Mouse (Mus musculus): ENCODE data around the gene Robo3. TPM values are rescaled to one million over a fixed set of nuclear protein-coding genes. Genes with fewer than 3 reads are reported as not detected.
A peak's percentile ranks its signal among the peaks of the same experiment; 100 is the strongest.

Robo3 gene
- 3.6 and 4.1 TPM in 2 replicates for total RNA-seq (2014; fragmentation: Nextera tagmentation)
- 1.1 and 1.3 TPM in 2 replicates for total RNA-seq (2017)

DNA sequence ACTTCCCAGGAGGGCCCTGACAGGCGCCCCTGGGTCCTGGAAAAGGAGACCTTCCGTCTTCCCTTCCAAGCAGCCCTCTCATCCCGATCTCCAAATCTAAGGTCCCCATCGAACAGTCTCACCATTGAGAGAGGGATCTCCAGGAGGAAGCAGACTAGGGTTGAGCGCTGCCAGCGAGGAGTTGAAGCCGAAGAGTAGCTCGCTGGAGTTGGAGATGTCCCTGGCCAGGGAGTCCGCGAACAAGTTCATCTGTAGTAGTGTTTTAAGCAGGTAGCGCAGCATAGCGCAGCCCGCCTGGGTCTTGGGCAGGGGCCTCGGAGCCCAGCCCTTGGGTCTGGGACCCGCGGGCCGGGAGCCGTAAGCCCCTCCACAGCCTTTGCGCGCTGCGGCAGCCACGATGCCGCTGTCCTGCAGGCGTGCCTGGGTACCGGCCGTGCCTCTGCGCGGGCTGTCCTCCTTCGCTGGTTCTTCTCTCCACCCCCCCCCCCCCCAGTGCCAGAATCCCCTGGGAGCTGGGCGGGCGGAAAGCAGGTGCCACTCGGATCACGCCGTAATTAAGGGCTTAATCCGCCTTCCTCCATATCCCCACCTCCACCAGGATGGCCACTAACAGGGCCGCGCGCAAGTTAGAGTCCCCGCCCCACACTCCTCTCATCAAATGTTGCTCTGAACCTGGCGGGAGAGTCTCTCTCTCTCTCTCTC is at the start of gene Robo3:
Gene Robo3, minus strand, starts transcription at position 527 of the 702 bp plus-strand sequence.
- ATAC-seq (replicated peaks; ENCODE audit: low FRiP score, low TSS enrichment, poor library complexity, severe bottlenecking) = no peak

DNA sequence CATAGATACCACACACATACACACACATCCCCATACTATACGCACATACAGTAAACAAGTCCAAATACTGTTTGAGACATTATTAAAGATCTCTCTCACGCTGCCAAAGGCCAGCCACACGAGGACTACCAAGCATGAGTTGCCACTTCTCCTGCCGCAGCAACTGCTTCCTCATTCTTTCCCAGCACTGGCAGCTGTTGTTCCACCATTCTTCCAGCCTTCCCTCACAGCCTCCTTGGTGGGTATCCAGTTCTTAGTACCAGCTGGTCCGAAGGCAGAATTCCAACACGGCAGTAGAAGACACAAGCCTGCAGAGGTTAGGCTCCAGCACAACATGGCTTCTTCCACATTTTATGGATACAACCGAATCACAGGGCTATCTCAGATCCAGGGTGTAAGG is 41.9 kb upstream of the Robo3 start:
- no peak for ATAC-seq (replicated peaks; ENCODE audit: low FRiP score, low TSS enrichment, poor library complexity, severe bottlenecking)

DNA sequence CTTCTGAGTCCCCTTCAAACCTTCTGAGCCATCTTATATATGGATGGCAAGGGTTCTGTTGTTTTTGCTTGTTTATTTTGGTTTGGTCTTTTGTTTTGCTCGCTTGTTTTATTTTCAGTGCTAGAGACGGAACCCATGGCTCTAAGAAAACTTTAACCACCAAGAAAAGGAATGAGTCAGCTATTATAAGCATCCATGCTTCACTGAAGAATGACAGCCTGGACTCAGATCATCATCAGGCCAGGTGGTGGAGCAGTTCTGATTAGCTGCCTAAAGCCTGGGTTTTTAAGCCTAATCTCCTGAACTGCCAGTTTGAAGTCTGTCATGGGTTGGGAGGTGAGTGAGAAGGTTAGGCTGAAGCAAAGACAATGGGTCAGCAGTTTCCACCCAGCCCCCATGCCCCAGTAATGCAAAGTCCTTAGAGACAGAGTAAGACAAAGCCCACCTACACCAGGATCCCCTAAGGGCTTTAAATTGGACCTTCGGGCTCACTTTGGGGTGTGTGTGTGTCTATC is 40.6 kb upstream of the Robo3 start:
- no peak for ATAC-seq (replicated peaks; ENCODE audit: low FRiP score, low TSS enrichment, poor library complexity, severe bottlenecking)

DNA sequence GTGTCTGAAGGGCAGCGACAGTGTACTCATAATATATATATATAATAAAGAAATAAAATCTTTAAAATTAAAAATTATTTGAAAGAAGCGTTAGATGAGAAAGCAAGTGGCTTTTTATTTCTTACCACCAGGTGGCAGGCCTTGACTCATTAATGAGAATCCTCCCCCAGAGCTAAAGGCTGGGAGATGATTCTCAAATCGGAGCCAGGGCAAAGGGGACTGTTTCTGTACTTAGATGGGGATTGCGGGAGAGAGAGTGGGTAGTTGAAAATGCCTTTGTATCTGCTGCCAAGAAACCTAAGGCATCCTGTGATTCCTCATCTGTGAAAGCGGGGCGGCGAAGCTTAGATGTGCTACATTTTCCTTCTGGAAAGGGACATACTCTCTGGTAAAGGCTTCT is 29.7 kb upstream of the Robo3 start:
- peak; percentile 56; the same call in 1 of the 2 replicates for ATAC-seq (replicated peaks; ENCODE audit: low FRiP score, low TSS enrichment, poor library complexity, severe bottlenecking)

DNA sequence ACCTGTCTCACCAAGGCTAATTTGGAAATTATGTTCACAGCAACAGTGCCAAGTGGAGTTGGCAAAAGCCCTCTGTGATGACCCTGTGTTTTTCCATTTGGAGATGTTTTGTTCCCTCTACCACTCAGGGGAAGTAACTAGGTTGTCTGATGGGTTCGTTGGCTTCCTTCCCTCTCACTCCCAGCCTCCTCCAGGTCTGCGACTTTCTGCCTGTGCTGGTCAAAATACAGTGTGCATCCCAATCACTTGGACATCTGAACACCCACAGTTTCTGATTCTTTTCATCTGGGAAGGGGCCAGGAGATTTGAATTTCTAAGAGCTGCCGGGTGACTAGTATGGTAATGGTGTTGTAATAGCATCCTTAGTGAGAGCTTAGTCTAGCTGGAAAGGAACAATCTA is 28.5 kb upstream of the Robo3 start:
- ATAC-seq (replicated peaks; ENCODE audit: low FRiP score, low TSS enrichment, poor library complexity, severe bottlenecking) = no peak

DNA sequence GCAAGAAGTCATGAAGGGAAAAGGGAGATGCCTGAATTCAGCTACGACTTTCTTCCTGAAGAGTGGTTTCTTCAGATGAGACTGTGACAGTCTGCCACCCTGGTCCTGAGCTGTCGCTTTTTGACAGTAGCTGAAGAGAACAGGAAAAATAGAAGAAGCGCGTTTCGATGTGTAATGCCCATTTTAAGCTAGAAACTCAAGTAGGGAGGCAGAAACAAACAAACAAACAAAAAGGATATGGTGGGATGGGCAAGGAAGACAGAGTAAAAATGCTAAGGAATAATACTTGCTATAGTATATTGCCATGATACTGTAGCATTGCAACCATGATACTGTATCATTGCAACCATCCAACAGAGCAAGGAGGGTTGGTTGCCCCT is 27.9 kb upstream of the Robo3 start:
- ATAC-seq (replicated peaks; ENCODE audit: low FRiP score, low TSS enrichment, poor library complexity, severe bottlenecking) = no peak

DNA sequence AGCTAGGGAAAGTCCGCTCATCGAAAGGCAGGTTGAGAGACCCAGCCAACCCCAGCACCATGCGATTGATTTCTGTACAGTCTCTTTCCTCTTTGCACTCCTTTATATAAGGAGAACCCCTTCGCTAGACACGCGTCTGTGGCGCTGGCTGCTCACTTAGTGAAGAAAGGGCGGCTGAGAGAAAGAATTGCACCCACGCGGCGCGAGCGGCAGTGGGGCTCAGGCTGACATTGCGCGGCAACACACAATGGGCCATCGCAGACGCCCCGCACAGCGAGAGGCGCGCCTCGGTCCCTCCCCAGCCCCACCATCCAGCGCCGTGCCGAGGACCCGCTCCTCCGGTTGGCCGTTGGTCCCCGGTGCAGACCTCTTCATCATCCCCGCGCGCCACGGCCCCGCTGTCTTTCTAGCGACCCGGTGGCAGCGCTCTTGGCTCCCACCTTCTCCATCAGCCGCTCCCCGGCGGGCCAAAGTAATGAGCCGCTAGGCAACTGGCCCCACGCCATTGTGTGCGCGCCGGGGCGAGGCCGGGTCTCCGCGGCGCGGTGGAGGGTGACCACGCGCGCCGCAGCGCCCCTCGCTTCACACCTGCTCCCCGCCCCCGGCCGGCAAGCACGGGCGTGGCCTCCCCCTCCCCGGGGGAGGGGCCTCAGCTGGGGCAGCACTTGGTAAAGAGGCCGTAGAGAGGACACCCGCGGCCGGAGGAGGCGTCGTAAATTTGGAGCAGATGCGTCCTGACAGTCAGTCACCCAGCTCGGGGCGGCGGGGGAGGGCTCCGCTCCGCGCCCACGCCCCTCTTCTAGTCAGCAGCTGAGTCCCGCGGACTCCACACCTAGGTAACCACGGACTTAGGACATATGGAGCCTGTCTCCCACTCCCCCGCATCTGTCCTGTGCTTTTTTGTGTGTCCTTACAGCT is 27.3 kb upstream of the Robo3 start:
- 0 out of 2 replicates have a peak, but pooled peaks have one; percentile 19 for ATAC-seq (replicated peaks; ENCODE audit: low FRiP score, low TSS enrichment, poor library complexity, severe bottlenecking)

DNA sequence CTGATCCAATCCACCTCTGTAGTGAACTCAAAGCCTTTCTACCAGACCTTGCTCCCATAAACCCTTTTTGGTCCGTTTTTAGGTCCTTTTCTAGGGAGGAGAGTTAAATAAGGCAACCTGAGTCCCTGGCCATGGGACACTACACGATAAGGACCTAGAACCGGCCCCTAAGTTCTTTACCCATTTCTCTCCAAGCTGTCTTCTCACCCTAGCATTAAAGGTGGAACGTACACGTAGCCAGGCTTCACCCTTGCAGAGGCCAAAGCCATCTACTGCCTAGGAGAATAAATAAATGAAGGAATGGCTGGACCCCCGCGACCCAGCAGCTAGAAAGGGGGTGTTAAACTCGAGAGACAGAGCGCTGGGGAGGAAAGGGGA is 26.6 kb upstream of the Robo3 start:
- ATAC-seq (replicated peaks; ENCODE audit: low FRiP score, low TSS enrichment, poor library complexity, severe bottlenecking) = no peak

DNA sequence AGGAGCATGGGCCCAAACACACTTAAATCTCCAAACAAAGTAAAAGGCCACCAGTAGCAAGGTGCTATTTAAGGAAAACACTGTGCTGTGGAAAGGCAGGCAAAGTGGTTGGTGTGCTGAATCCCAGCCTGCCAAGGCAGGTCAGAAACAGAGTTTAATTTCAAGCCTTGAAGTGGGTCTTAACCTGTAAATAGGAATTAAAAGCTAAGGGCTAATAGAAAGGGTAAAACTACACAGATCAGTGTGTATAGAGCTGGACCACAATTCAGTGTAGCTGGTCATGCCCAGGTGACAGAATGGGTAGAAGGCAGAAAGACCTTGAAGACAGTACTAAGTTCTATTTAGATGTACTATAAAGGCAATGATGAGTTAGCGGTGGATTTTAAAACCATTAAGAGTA is 24.1 kb upstream of the Robo3 start:
- ATAC-seq (replicated peaks; ENCODE audit: low FRiP score, low TSS enrichment, poor library complexity, severe bottlenecking) = no peak

DNA sequence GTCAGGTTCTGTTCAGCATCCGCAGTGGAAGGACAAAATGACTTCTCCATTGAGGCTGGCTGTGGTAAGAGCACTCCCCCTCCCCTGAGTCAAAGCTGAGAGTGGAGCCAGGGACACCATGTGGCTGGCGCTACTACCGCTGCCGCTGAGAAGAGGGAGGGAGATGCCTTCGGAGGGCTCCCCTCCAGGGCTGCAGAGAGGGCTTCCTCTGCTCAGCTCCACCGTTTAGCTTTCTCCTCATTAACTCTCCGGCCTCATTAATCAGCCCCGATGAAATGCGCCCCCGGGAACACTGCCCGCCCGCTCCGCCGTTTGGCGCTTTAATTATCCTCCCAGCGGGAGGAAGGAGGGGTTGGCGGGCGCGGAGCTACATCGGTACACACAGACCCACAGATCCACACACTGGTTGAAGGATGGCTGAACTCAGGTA is 23.4 kb upstream of the Robo3 start:
- 0 out of 2 replicates have a peak, but pooled peaks have one; percentile 29 for ATAC-seq (replicated peaks; ENCODE audit: low FRiP score, low TSS enrichment, poor library complexity, severe bottlenecking)

DNA sequence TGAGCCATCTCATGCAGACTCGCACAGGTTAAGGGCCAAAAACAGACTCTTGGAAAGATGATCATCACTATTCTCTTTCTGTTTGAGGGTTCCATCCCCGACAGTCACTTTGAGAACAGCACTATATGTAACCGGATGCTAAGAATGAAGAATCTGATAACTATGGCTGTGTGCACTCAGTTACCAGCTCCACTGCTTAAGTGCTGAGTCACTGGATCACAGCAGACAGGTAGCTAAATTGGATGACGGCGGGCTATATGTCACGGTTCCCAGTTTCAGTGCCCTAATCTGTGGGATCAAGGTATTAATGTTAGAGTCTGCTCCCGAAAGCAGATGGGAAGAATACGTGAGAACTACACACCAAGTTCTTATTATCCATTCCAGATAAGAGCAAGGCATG is 22.8 kb upstream of the Robo3 start:
- ATAC-seq (replicated peaks; ENCODE audit: low FRiP score, low TSS enrichment, poor library complexity, severe bottlenecking) = no peak

DNA sequence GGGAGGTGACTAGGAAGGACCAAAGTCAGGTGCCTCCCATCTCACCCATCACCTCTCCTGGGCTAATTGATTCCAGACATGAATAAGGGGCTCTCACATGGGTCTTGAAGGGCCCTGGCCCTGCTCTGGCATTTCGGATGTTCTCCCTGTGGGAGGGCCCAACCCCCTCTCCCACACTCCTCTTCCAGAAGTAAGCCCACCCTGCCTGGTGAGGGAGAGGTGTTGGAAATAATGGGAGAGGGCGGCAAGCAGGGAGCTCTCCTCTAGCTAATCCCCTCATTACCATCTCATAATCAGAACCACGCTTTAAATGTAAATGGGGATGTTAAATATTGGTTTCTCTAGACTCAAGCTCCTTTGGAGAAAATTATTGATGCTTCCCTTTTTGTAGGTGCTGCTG is 21.9 kb upstream of the Robo3 start:
- no peak for ATAC-seq (replicated peaks; ENCODE audit: low FRiP score, low TSS enrichment, poor library complexity, severe bottlenecking)

DNA sequence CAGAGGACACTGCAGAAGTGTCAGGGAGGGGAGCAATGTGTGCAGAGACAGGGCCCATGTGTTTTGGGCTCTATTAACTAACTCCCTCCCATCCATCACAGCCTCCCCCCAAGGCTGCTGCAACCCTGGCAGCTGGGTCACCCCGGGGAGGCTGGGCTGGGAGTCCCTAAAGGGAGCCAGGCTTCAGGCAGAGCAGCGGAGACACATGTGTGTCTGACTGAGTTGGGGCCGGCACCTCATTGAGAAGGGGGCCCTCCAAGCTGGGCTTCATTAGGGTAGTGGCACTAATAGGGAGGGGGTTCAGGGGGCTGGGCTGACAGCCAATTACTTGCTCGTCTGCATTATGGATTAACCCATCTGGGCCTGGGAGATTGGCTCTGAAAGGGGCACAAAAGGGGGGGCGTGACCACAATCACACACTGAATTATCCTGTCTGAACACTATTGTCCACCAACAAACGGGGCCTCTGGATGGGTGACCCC is 21.0 kb upstream of the Robo3 start:
- no peak for ATAC-seq (replicated peaks; ENCODE audit: low FRiP score, low TSS enrichment, poor library complexity, severe bottlenecking)

DNA sequence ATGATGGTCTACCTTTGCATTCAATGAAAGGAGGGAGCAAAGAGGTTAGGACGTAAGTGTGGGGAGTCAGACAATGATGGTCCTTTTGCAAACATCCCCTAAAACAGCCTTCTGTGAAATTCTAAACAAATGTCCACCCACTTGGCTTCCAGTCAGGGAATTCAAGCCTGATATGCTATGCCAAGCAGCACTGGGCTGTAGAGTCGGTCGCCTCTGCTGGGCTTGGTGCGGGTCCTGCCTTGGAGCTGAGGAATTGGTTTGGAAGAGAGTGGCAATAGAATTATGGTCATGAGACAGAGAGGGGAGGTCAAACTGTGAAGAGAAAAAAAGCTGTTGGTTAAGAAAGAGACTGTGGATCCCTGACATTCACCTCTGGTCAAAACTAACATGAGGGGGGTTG is 20.3 kb upstream of the Robo3 start:
- no peak for ATAC-seq (replicated peaks; ENCODE audit: low FRiP score, low TSS enrichment, poor library complexity, severe bottlenecking)

DNA sequence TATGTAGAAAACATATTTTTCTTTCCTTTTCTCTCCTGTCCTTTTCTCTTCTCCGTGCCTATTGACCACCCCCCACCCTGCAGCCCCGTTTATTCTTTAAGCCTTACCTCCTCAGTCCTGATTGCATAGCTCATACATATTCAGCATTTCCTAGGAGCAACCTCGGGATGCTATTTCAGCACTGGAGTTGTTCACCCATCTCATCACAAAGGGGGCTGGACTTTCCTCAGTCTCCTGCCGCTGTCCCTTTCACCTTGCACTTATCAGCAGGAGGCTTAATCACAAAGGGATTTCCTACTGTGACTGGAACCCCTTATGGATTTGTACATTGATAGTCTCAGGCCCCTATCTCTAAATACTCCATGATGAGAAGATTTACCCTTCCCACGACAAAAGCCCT is 19.4 kb upstream of the Robo3 start:
- no peak for ATAC-seq (replicated peaks; ENCODE audit: low FRiP score, low TSS enrichment, poor library complexity, severe bottlenecking)

DNA sequence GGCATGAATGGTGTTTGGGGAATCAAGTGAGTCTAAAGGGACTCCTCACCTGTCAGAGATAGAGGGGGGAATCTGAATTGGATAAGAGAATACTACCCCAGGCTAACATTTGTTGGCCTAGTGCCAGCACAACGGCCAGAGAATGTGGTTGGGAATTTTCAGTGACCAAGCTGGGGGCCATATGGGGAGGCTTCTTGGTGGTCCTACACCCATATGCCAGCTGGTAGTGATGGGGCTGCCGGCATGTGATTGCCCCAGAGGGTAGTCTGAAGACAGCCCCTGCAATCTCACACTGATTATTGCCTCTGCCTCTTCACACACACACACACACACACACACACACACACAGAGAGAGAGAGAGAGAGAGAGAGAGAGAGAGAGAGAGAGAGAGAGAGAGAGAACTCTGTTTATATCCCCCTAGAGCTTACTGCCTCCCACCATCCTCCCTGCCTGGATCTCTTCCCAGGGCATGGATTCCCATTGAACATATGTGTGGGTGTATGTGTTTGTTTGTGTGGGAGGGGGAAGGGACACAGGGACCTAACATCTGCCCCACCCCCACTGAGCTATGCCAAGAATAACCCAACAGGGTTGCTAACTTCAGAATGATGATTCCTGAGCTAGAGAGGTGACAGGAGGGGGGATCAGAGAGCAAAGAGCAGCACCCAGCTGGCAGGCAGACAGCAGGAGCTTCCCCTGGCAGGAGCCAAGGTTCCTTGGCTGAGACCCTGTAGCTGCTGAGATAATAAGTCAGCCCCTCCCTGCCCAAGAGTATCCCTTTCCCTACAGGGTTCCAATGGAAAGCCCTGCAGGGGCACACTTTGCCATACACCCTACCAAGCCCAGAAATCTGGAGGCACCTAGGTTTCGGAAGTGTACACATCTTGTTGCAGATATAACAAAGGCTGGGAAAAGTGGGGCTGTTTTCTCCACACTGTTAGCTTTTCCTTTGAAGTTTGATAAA is 5.0 kb upstream of the Robo3 start:
- ATAC-seq (replicated peaks; ENCODE audit: low FRiP score, low TSS enrichment, poor library complexity, severe bottlenecking) = 0 out of 2 replicates have a peak, but pooled peaks have one; percentile 22

DNA sequence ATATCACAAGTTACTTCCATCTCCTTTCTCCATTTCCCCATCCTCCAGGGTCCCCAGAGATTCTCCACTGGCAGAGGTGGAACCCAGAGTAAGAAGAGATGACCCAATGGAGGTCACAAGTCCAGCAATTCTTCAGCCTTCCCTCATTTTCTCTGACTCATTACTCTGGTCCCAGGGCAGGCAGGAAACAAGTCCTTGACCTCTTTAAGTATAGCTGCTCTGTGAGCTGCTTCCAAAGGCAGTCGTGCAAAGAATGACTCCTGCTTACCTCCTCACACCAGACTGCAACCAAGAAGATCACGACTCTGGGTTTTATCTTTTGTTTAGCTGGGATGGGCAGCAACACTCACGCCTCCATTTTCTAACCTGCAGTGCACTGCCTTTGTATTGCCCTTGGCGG is 2.6 kb upstream of the Robo3 start:
- ATAC-seq (replicated peaks; ENCODE audit: low FRiP score, low TSS enrichment, poor library complexity, severe bottlenecking) = no peak

DNA sequence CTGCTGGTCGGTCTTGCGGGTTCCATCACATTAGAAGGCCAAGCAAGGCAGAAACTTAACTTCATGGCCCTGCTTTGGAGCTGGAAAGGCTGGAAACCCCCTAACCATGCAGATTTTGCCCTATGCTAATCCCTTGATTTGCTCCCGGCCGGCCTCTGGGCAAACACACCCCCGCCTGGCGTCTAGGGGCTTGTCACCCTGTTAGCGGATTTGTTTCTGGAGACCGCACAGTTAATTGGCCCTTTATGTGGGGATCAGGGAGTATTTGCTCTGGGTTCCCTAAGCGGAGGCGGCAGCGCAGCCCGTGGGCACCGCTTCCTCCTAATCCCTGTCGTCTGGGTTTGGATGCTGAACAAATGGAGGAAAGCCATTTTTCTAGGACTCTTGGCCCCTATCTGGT is 1.9 kb upstream of the Robo3 start:
- no peak for ATAC-seq (replicated peaks; ENCODE audit: low FRiP score, low TSS enrichment, poor library complexity, severe bottlenecking)

All from megakaryocyte-erythroid progenitor cell, adult 5-6 weeks (primary cell).